Comparison of ENCODE assay signal across 27 mouse cellular contexts in the genomic region with DNA sequence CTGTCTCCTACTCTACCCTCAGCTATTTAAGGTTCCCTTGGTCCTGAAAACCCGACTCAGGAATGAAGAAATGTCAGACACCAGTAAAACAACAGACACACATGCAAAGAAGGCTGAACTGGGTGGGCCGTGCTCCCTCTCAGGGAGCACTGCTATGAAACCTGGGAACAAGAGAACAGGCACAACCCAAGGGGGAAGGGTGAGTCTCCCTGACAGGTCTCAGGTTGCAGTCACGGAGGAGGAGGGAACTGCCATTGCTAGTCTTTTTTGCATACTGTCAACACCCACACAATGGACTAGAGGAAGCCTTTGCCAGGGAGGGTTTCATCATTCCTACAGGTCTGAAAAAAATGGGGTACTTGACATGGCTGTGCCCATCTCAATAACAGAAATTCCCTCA. TPM values are rescaled to one million over a fixed set of nuclear protein-coding genes. Genes with fewer than 3 reads are reported as not detected.
"Had no signal": no experiment of that assay in that cellular context is flagged by ENCODE, and none has a peak within 500 bp of the region (broad histone marks: within the 10 kb centered on the region; RNA-seq: fewer than 3 reads in every experiment).

No protein-coding gene starts in this region.

- H3K9ac ChIP-seq: kidney, embryonic 15.5 days; limb, embryonic 13.5 days; liver, embryonic 12.5 days; liver, embryonic 15.5 days; lung, embryonic 15.5 days; midbrain, embryonic 13.5 days; neural tube, embryonic 13.5 days; stomach, embryonic 15.5 days had no signal

- ATAC-seq: liver, embryonic 12.5 days; midbrain, embryonic 13.5 days; midbrain, embryonic 16.5 days had no signal

- H3K4me3 ChIP-seq: kidney, embryonic 15.5 days; layer of hippocampus, adult 2 months; limb, embryonic 10.5 days; limb, embryonic 13.5 days; liver, embryonic 12.5 days; liver, embryonic 15.5 days; lung, embryonic 15.5 days; megakaryocyte, embryonic 14.5 days; midbrain, embryonic 10.5 days; midbrain, embryonic 13.5 days; myocyte; neural tube, embryonic 13.5 days; stomach, embryonic 15.5 days had no signal

- H3K9me3 ChIP-seq: kidney, embryonic 15.5 days; limb, embryonic 10.5 days; limb, embryonic 13.5 days; liver, embryonic 12.5 days; liver, embryonic 15.5 days; lung, embryonic 15.5 days; megakaryocyte, embryonic 14.5 days; midbrain, embryonic 10.5 days; midbrain, embryonic 13.5 days; neural tube, embryonic 13.5 days; stomach, embryonic 15.5 days had no signal

- DNase-seq: kidney, adult 11 months; kidney, adult 8-10 months; kidney, postnatal 25 days; liver; lung, postnatal 10 days; lung, postnatal 36 days; retina, postnatal 1 day; right cerebral cortex, postnatal 25 days; spleen, adult 18-20 months; thymus, adult 2 months; thymus, postnatal 25 days had no signal

- H3K27ac ChIP-seq: kidney, embryonic 15.5 days; layer of hippocampus, adult 2 months; limb, embryonic 10.5 days; limb, embryonic 13.5 days; liver, embryonic 12.5 days; liver, embryonic 15.5 days; lung, embryonic 15.5 days; midbrain, embryonic 10.5 days; midbrain, embryonic 13.5 days; neural tube, embryonic 13.5 days; stomach, embryonic 15.5 days had no signal

- H3K27me3 ChIP-seq: kidney, embryonic 15.5 days; limb, embryonic 13.5 days; liver, embryonic 15.5 days; lung, embryonic 15.5 days; neural tube, embryonic 13.5 days; stomach, embryonic 15.5 days had no signal

- H3K4me1 ChIP-seq: kidney, embryonic 15.5 days; liver, embryonic 12.5 days; liver, embryonic 15.5 days; lung, embryonic 15.5 days; megakaryocyte, embryonic 14.5 days; midbrain, embryonic 10.5 days; midbrain, embryonic 13.5 days; neural tube, embryonic 13.5 days; stomach, embryonic 15.5 days had no signal

- H3K4me2 ChIP-seq: kidney, embryonic 15.5 days; limb, embryonic 13.5 days; liver, embryonic 12.5 days; liver, embryonic 15.5 days; lung, embryonic 15.5 days; midbrain, embryonic 13.5 days; neural tube, embryonic 13.5 days; stomach, embryonic 15.5 days had no signal

- H3K36me3 ChIP-seq: kidney, embryonic 15.5 days; limb, embryonic 10.5 days; limb, embryonic 13.5 days; liver, embryonic 12.5 days; liver, embryonic 15.5 days; lung, embryonic 15.5 days; midbrain, embryonic 10.5 days; midbrain, embryonic 13.5 days; neural tube, embryonic 13.5 days; stomach, embryonic 15.5 days had no signal

RNA-seq across cellular contexts. Expression of gene Sox8, which starts 23.5 kb away (rescaled TPM):
- total RNA-seq: neutrophil, adult 5-6 weeks had no signal

RNA-seq across cellular contexts. Expression of gene Sstr5, which starts 49.9 kb away (rescaled TPM):
- total RNA-seq: monocyte, adult 5-6 weeks; neutrophil, adult 5-6 weeks had no signal
- polyA plus RNA-seq: kidney, embryonic 15.5 days; liver, embryonic 12.5 days; liver, embryonic 15.5 days; midbrain, embryonic 10.5 days; myocyte; thymus, adult 2 months had no signal
